Mouse (Mus musculus) spleen, adult 2 months (tissue): ENCODE measurements at regions not wholly inside any gene's neighbourhood (a gene's known extent, or its start where the extent isn't known, plus 50 kb on each side); places are given as distances from the start of the nearest gene placed in this dataset.

Experiments used
- DNase-seq, 2 experiments: peaks; one replicate each; pipeline versions ENCODE4 v3.0.0 to v3.0.0-alpha.2; 2012 to 2021; ENCODE audit warnings: low spot score in 2 of 2, low read depth in 1 of 2
- H3K27ac ChIP-seq: fragments of 200-500 bp; 2 replicates; pipeline ENCODE4 v1.5.1; 2012; ENCODE audit warnings: low read length, inconsistent platforms; ENCODE audit not compliant: insufficient read depth
- H3K27me3 ChIP-seq: fragments of 200-500 bp; 2 replicates; pipeline ENCODE4 v1.6.1; 2012; ENCODE audit warnings: mild to moderate bottlenecking, moderate library complexity, low read length, inconsistent platforms; ENCODE audit not compliant: control insufficient read depth, insufficient read depth
- H3K36me3 ChIP-seq: fragments of 200-500 bp; 2 replicates; pipeline ENCODE4 v1.6.1; 2012; ENCODE audit warnings: mild to moderate bottlenecking, low read length, inconsistent platforms; ENCODE audit not compliant: control insufficient read depth, insufficient read depth
- H3K4me1 ChIP-seq: fragments of 200-500 bp; 2 replicates; pipeline ENCODE4 v1.6.1; 2011; ENCODE audit warnings: inconsistent platforms; ENCODE audit not compliant: control insufficient read depth, insufficient read depth, insufficient read length
- H3K4me3 ChIP-seq: fragments of 200-500 bp; 2 replicates; pipeline ENCODE4 v1.5.1; 2011; ENCODE audit warnings: mild to moderate bottlenecking, inconsistent platforms; ENCODE audit not compliant: insufficient read depth, insufficient read length; ENCODE audit errors: extremely low read depth
- CTCF ChIP-seq: fragments of 200-500 bp; IDR thresholded peaks from 2 replicates; pipeline ENCODE4 v1.5.1; 2011; ENCODE audit warnings: mild to moderate bottlenecking, inconsistent platforms; ENCODE audit not compliant: insufficient read depth, insufficient read length, insufficient replicate concordance; ENCODE audit errors: extremely low read depth
- POLR2A ChIP-seq: fragments of 200-500 bp; IDR thresholded peaks from 2 replicates; pipeline ENCODE4 v1.6.1; 2011; ENCODE audit warnings: low read depth, low read length, inconsistent platforms
- WGBS: fragments of 180-500 bp; shearing (Covaris S2); methylation state at CpG from one replicate; pipeline ENCODE4 v1.1.7; 2018; 5-methylcytosine and 5-hydroxymethylcytosine counted together

DNA sequence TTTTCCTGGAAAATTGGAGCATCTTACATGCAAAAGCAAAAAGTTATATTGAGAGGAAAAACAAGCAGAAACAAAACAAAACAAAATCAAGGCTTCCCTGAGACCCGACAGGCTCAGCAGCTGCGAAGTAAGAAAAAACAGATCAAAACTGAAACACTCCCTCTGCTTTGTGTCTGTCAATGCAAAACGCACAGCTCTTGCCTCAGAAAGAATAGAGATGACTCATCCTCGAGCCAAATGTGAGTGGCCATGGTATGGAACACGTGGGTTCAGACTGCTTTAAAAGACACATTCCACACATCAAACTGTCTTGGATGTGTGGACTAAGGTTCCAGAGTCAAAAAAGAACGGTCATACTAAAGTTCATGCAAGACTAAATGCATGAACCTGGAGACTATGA lies 163.3 kb upstream of the Fer start:
- Histone ChIP-seq H3K27me3 (no peaks in the 10 kb centered on the region), H3K4me1 (no peaks in the 10 kb centered on the region), H3K27ac (no peak overlapping the region), H3K36me3 (no peaks in the 10 kb centered on the region), H3K4me3 (no peak overlapping the region)
- 79% methylated on average over 6 of the region's 6 CpGs for WGBS
- no peak for TF ChIP-seq CTCF
- no peak for TF ChIP-seq POLR2A
- DNase-seq = no peak

DNA sequence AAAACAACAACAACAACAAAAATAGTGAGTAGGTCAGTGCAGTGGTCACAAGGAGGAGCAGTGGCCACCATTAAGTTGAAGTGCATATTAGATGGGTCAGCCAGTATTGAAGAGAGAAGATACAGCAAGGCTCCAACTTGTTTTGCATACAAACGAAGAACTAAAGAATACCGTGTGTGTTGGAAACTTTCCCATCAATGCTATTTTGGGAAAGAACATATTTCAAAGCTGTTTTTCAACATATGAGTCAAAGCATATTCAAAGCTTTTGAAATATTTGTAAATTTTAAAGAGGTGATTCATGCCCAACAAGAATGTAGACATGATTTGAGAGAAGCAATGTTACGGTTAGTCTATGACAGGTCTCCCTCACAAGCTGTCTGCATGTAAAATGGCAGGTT lies 157.9 kb upstream of the Fer start:
- Histone ChIP-seq H3K27me3 (no peaks in the 10 kb centered on the region), H3K27ac (no peak overlapping the region), H3K4me3 (no peak overlapping the region), H3K4me1 (no peaks in the 10 kb centered on the region), H3K36me3 (no peaks in the 10 kb centered on the region)
- 90% methylated on average over 3 of the region's 3 CpGs for WGBS
- DNase-seq = no peak
- TF ChIP-seq POLR2A = no peak
- TF ChIP-seq CTCF = no peak

DNA sequence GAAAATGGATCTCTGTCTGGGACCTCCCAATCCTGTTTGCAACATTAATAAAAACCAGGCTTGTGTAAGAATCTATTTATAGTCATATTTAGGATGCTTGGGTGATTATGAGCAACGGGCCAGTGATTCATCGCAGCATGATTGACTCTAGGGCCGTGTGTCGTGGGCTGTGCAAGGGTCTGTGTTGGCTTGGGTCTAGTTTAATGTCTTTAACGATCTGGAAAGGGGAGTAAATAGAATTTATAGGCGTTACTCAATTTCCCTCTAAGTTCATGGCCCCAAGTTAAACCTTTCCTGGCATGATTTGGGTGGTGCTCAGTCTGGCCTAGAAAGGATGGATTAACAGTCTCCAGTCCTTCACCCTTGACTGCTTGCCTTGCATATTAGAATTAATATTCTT lies 149.9 kb upstream of the Fer start:
- Histone ChIP-seq H3K27ac (no peak overlapping the region), H3K4me1 (no peaks in the 10 kb centered on the region), H3K27me3 (no peaks in the 10 kb centered on the region), H3K4me3 (no peak overlapping the region), H3K36me3 (no peaks in the 10 kb centered on the region)
- DNase-seq = no peak
- 84% methylated on average over 6 of the region's 6 CpGs for WGBS
- TF ChIP-seq CTCF (no peak), POLR2A (no peak)

DNA sequence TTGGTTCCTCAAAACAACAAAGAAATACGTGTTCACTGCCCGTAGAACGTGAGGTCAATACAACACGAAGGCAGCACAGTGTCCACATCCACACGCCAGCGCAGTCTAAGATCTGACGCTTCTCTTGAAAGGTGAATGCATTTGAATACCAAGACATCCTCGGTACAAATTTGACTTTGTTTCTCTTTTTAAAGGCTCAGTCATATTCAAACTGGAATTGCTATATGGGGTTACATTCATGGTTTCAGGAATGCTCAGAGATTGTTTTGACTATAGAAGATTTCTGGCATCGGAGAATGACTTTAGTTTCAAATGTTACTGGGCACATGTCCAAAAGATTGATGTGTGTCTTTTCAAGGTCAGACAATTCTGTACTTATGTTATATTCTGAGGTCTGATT lies 147.2 kb upstream of the Fer start:
- DNase-seq = no peak
- TF ChIP-seq CTCF (no peak), POLR2A (no peak)
- Histone ChIP-seq H3K36me3 (no peaks in the 10 kb centered on the region), H3K27me3 (no peaks in the 10 kb centered on the region), H3K4me3 (no peak overlapping the region), H3K27ac (no peak overlapping the region), H3K4me1 (no peaks in the 10 kb centered on the region)
- 94% methylated on average over 9 of the region's 9 CpGs for WGBS

DNA sequence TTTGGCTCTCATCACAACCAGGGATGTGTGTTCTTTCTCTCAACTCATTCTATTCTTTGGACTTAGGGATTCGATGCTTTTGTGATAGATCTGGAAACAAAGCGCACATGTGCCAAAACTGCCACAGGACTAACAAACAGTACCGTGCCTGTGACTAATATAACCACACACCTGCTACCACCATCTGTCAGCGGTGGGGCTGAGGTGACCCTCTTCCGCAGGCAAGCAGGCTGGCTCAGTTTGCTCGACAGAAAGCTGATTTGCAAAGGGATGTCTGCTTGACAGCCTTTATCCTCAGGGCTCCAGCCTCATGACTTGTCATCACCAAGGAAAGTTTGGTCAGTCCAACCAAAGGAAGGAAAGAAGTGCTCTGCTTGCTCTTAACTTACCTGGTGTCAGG lies 146.7 kb upstream of the Fer start:
- TF ChIP-seq CTCF = no peak
- TF ChIP-seq POLR2A = no peak
- 88% methylated on average over 6 of the region's 6 CpGs for WGBS
- DNase-seq = no peak
- H3K4me1 ChIP-seq = no peaks in the 10 kb centered on the region
- H3K36me3 ChIP-seq = no peaks in the 10 kb centered on the region
- no peaks in the 10 kb centered on the region for H3K27me3 ChIP-seq
- H3K4me3 ChIP-seq = no peak overlapping the region
- no peak overlapping the region for H3K27ac ChIP-seq

DNA sequence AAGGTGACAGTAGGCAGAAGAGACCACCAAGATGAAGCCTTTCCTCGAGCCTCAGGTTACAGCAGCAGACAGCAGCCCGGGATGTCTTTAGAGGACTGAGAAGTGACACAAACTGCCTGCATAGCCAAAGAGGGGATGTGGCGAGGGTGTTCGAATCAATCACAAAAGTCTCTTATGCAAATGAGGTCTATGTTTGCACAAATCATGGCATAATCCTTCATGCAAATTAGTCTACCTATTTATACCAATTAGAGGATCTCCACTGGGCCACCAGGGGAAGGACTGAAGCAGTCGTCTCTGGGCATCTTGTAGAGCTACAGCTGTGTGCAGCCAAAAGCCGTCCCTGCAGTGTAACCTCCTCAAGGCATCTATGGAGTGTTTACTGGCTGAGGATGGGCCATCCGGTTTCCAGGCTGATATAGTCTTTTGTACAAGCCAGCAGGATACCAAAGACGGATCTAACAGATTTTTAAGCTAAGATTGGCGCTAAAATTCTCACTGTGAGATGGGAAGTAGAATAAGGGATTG lies 145.7 kb upstream of the Fer start:
- Histone ChIP-seq H3K36me3 (no peaks in the 10 kb centered on the region), H3K27ac (no peak overlapping the region), H3K4me3 (no peak overlapping the region), H3K4me1 (no peaks in the 10 kb centered on the region), H3K27me3 (no peaks in the 10 kb centered on the region)
- 76% methylated on average over 9 of the region's 9 CpGs for WGBS
- no peak for DNase-seq
- no peak for TF ChIP-seq POLR2A
- TF ChIP-seq CTCF = no peak

DNA sequence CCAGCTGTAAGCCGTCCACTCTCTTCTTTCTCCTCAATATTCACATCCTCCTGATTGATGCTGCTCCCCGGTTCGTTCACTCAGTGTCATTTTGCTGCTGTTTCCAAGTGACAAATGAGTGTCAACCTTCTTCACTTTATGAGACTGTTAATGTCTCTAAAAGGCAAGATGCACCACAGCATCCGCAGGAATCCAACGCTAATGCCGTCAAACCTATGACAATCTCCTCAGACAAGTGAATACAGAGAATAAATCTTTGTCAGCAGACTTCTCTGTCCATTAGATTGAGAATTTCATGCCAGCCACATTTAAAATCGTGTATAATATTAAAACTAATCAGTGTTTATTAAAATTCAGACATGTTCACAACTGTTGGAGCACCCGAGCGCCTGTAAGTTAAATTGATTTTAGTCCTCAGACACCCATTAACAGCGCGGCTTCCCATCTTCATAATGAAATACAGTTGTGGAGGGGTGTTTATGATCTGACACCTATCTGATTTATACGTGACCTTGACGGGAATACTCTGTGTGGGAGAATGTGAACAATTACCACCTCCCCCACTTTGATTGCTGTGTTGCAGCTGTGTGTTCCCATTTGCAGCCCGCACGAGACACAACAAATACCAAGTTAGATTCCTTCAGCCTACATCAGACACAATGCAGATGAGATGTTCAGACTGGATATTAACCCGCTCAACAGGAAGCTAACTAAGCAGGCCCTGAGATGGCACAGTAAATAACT lies 143.7 kb upstream of the Fer start:
- WGBS = 88% methylated on average over 16 of the region's 16 CpGs
- H3K4me1 ChIP-seq = no peaks in the 10 kb centered on the region

More for the DNA sequence above, 143.7 kb upstream of the Fer start:
- no peak overlapping the region for H3K4me3 ChIP-seq
- H3K27ac ChIP-seq = no peak overlapping the region
- H3K27me3 ChIP-seq = no peaks in the 10 kb centered on the region
- DNase-seq = no peak
- no peaks in the 10 kb centered on the region for H3K36me3 ChIP-seq
- TF ChIP-seq CTCF (no peak), POLR2A (no peak)
